Mouse (Mus musculus): ENCODE measurements around the gene Clec16a.

DNA sequence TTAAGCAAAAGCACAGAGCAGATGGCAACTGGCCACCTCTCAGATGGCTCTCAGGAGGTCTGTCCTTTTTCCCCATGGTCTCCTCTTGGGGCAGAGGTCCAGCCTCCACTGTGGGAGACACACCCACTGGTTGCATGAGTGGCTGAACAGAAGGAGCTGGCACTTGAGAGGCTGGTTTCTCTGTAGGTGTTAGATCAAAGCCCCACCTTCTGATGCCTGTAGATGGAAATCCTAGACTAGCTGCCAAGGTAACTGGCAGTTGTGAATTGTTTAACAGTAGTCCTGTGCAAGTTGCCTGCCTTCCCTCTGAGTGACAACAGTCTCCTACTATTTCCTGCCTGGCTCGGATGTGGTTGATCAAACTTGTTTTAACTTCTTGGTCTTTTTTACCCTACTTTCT, 40.0 kb downstream of the Clec16a start:
- TF ChIP-seq CTCF (conservative IDR thresholded peaks at IDR 0.05; ENCODE audit: insufficient read depth, insufficient read length, low read depth, low read length): no peak
- TF ChIP-seq POLR2A (IDR thresholded peaks at IDR 0.05; ENCODE audit: low read depth, low read length): no peak

Measured in kidney, adult 2 months (tissue).